Mouse (Mus musculus) lung, postnatal 0 days (tissue): ENCODE data around the gene Nup54.

Experiments used
- CTCF ChIP-seq: IDR thresholded peaks from 2 replicates; pipeline ENCODE4 v1.5.1; 2016; ENCODE audit warnings: antibody characterized with exemption, mild to moderate bottlenecking
- EP300 ChIP-seq: IDR thresholded peaks from 2 replicates; pipeline ENCODE4 v1.6.1; 2016; ENCODE audit warnings: antibody characterized with exemption, mild to moderate bottlenecking, control low read depth

DNA sequence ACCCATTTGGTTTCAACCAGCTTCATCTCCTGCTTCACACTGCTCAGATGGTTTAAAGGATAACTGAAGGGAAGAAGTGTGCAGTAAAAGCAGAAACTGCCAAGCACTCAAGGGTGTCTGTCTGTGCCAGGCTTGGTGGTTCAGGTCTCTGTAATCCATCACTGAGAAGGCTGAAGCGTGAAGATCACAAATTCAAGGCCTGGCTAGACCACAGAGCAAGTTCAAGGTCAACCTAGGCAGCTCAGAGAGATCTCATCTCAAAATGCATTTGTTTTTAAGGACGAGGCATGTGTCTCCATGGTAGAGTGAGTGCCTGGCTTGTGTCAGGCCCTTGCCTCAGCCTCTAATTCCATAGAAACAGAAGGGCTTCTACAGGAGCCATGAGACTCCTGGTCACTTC, 10.0 kb upstream of the Nup54 start:
- TF ChIP-seq EP300 (no peak), CTCF (no peak)
